Mouse (Mus musculus): ENCODE measurements around the gene Sept4. TPM values are rescaled to one million over a fixed set of nuclear protein-coding genes. Genes with fewer than 3 reads are reported as not detected.

Gene Sept4
- polyA plus RNA-seq, 1 experiment = 72.5 TPM

- peak; percentile 39 for DNase-seq (ENCODE audit: low spot score)
Observed at GRCm38 (mm10) chr11:87599395-87600089, 30.8 kb downstream of the Sept4 start.

DNA sequence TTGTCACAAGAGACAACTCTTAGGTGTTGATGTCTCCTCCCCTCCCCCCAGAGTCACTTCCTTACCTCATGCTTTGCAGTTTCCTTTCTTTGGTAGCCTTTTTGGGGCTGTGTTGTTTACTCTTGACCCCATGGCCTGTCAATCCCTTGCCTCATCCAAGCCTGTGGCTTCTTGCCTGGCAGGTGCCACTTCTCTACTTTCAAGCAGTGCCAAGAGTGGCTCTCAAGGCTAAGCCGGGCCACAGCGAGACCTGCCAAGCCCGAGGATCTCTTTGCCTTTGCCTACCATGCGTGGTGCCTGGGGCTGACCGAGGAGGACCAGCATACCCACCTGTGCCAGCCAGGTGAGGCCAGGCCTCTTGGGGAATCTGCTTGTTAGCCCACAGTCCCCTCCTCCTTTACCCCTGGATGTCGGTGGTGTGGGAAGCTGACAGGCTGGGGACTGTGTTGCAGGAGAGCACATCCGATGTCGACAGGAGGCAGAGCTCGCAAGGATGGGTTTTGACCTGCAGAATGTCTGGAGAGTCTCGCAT, 31.7 kb downstream of the Sept4 start:
- DNase-seq (ENCODE audit: low spot score) = peak; percentile 23

- no peak for DNase-seq (ENCODE audit: low spot score)
Observed at GRCm38 (mm10) chr11:87602234-87602633, 33.5 kb downstream of the Sept4 start.

GRCm38 (mm10) chr11:87603571-87603970, 34.9 kb downstream of the Sept4 start:
- DNase-seq (ENCODE audit: low spot score) = no peak

DNA sequence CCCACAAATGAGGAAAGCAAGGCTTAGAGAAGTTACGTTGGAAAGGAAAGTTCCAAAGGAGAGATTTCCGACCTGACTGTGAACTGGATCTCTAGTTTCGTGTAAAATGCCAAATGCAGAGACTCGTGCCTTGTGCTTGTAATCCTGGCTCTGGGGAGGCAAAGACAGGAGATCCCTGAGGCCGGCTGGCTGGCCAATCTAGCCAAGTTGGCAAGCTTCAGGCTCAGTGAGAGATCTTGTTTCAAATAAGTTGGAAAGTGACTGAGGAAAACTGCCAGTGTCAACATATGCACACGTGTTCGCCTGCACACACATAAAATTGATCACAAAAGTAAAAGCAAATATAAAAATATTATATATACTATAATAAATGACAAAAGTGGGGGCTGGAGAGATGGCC, 40.6 kb downstream of the Sept4 start:
- no peak for DNase-seq (ENCODE audit: low spot score)

- no peak for DNase-seq (ENCODE audit: low spot score)
Observed at GRCm38 (mm10) chr11:87611547-87611946, 42.8 kb downstream of the Sept4 start.

- no peak for DNase-seq (ENCODE audit: low spot score)
Observed at GRCm38 (mm10) chr11:87613972-87614371, 45.3 kb downstream of the Sept4 start.

- no peak for DNase-seq (ENCODE audit: low spot score)
Observed at GRCm38 (mm10) chr11:87615551-87615950, 46.8 kb downstream of the Sept4 start.

DNA sequence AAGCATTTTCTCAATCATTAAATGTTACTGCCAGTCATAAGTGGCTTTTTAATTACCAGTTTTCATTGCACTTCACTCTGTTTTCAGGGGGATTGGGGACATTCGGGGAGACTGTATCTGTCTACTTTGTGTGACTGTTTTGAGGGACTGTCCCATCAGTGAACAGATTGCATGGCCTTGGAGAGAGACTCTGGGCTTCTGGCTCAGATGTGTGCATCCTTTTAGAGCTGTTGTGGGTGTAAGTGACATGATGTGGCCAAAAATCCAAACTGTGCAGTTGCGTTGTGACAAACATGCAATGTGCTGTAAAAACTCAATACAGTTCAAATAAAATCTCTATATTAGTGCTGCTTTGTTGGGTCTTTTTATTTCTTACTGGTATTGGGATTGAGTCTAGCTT, 47.2 kb downstream of the Sept4 start:
- DNase-seq (ENCODE audit: low spot score) = no peak

GRCm38 (mm10) chr11:87616790-87617474, 48.2 kb downstream of the Sept4 start, which contains the start of gene Hsf5:
TSS of gene Hsf5 (plus strand) at chr11:87617164.
- DNase-seq (ENCODE audit: low spot score) = no peak

- DNase-seq (ENCODE audit: low spot score) = no peak
Observed at GRCm38 (mm10) chr11:87617606-87618005, 48.9 kb downstream of the Sept4 start.

DNA sequence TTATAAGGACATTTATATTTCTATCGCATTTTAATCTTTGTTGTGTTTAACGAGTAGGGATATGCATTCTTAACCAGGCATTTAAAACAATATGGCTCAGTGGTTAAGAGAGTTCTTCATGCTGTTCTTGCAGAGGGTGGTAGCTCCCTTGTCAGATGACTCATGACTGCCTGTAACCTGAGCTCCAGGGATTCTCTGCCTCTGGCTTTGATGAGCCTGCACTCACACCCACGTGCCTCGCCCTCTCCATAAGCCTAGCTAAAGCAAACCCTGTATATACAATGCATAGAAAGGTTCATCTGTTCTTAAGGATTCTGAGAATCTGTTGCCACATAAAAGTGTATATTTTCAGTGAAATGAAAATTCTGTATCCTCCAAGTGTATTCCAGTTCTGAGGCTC, 54.5 kb downstream of the Sept4 start:
- DNase-seq (ENCODE audit: low spot score) = no peak

DNA sequence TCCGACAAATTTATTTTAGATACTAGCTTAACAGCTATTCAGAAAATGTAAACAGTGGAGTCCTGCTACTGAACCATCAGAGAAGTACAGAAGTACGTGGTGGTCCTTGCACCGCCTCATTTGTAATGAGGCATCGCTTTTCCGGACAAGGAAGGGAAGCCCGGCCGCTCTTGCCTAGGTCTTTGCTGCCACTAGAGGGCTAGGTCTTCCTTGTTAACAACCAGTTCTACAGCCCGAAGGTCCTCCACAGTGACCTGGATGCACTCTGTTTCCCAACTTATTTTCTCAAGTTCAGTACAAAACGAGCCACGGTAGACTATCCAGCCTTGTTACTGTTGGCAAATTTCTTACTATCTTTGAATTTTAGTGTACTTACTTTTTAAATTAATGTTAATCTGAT, 61.2 kb downstream of the Sept4 start:
- no peak for DNase-seq (ENCODE audit: low spot score)

- no peak for DNase-seq (ENCODE audit: low spot score)
Observed at GRCm38 (mm10) chr11:87638793-87639192, 70.1 kb downstream of the Sept4 start.

- DNase-seq (ENCODE audit: low spot score) = peak; percentile 47
Observed at GRCm38 (mm10) chr11:87639206-87639605, 70.5 kb downstream of the Sept4 start.

Other genes starting within 250 kb of the Sept4 start
- gene Ppm1e, start 209.9 kb upstream of the Sept4 start, polyA plus RNA-seq (2012; rRNA removed) = 2.4 and 3.4 TPM in 2 replicates
- gene Rad51c, start 163.9 kb upstream of the Sept4 start, polyA plus RNA-seq (2012; rRNA removed) = 1.0 and 1.2 TPM in 2 replicates
- 0.93 and 2.8 TPM in 2 replicates for gene Tex14, start 163.8 kb upstream of the Sept4 start, polyA plus RNA-seq (2012; rRNA removed)
- not detected in 2 replicates for gene Gm11492, start 2.2 kb upstream of the Sept4 start, polyA plus RNA-seq (2012; rRNA removed)
- 26.1 and 27.2 TPM in 2 replicates for gene Mtmr4, start 23.3 kb downstream of the Sept4 start, polyA plus RNA-seq (2012; rRNA removed)
- 0.10 TPM in 2 replicates for gene Hsf5, start 48.3 kb downstream of the Sept4 start, polyA plus RNA-seq (2012; rRNA removed)
- 3.1 and 3.5 TPM in 2 replicates for gene Rnf43, start 93.8 kb downstream of the Sept4 start, polyA plus RNA-seq (2012; rRNA removed)
- 94.2 and 98.4 TPM in 2 replicates for gene Supt4a, start 168.6 kb downstream of the Sept4 start, polyA plus RNA-seq (2012; rRNA removed)
- 9.7 and 11.4 TPM in 2 replicates for gene Tspoap1, start 191.6 kb downstream of the Sept4 start, polyA plus RNA-seq (2012; rRNA removed)
- gene Mpo, start 224.7 kb downstream of the Sept4 start, polyA plus RNA-seq (2012; rRNA removed) = 0.46 and 1.1 TPM in 2 replicates